Mouse (Mus musculus) erythroblast, embryonic 14.5 days (primary cell): ENCODE results near the gene Ptprg.

ENCODE experiments used
- GATA1 ChIP-seq: IDR thresholded peaks from 2 replicates; pipeline ENCODE4 v1.6.1; 2012; ENCODE audit warnings: low read length, inconsistent platforms, mixed read lengths
- TAL1 ChIP-seq: IDR thresholded peaks from 3 replicates; pipeline ENCODE4 v1.6.1; 2012; ENCODE audit warnings: low read length, inconsistent platforms, mixed read lengths

DNA sequence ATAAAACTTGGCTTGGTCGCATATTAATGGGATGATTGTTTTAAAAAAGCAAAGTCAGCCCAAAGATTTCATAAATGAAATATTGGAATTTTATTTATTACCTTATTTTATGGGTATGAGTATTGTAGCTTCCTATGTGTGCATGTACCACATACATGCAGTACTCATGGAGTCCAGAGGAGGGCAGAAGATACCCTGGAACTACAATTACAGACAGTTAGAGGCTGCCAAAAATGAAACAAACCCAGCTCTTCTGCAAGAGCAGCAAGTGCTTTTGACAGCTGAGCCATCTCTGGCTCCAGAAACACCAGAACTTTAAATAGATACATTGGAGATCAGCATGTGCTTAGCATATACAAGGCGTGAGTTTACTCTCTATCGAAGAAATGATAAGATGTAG, 592.6 kb downstream of the Ptprg start:
- no peak for TF ChIP-seq TAL1
- TF ChIP-seq GATA1, result no peak
